Mouse (Mus musculus) central nervous system, embryonic 14 days (tissue): ENCODE measurements around the gene Mtnr1a. TPM values are rescaled to one million over a fixed set of nuclear protein-coding genes. Genes with fewer than 3 reads are reported as not detected.

Experiments
- polyA plus RNA-seq: library from polyadenylated mRNA; depleted of rRNA; stranded (reverse); fragments of >200 nt; gene quantifications from 2 replicates; pipeline ENCODE4 v1.2.3, GENCODE M21; 2012; rRNA removed

The Mtnr1a gene
- 0.28 and 0.34 TPM in 2 replicates for polyA plus RNA-seq

GRCm38 (mm10) chr8:45068759-45069386 is at the start of gene Mtnr1a:
Gene Mtnr1a (plus strand): TSS chr8:45069137.

Other genes with a start within 250 kb of the Mtnr1a start
- gene Fat1, start 133.7 kb upstream of the Mtnr1a start, polyA plus RNA-seq = 39.1 and 47.6 TPM in 2 replicates
- gene F11, start 192.9 kb downstream of the Mtnr1a start, polyA plus RNA-seq = not detected in 2 replicates
- gene Klkb1, start 225.7 kb downstream of the Mtnr1a start, polyA plus RNA-seq = 0.02 TPM in 1 of 2 replicates, not detected in the other
- gene Gm45753, start 239.3 kb downstream of the Mtnr1a start, polyA plus RNA-seq = not detected in 2 replicates